Comparison of ENCODE assay signal across 12 mouse cellular contexts in genomic region chr2:30356906-30357305, GRCm38 (mm10). TPM values are rescaled to one million over a fixed set of nuclear protein-coding genes. Genes with fewer than 3 reads are reported as not detected.
DNase-seq lines count a peak whose midpoint lies in the region; ATAC-seq and TF ChIP-seq lines count a peak whose summit lies in the region.
"Had no signal": no experiment of that assay in that cellular context is flagged by ENCODE, and none has a peak within 500 bp of the region (broad histone marks: within the 10 kb centered on the region; RNA-seq: fewer than 3 reads in every experiment).

No protein-coding gene starts in this region.

- H3K9ac ChIP-seq in heart, embryonic 15.5 days = peak overlapping the region; percentile 84
- 0 out of 2 replicates have a peak overlapping the region, but pooled peaks have one; percentile 16 for H3K9ac ChIP-seq in lung, postnatal 0 days (replicated peaks; ENCODE audit: low read depth)
- H3K9ac ChIP-seq in limb, embryonic 13.5 days = peak overlapping the region; percentile 89; the same call in 1 of the 2 replicates
- H3K9ac ChIP-seq: lung, embryonic 14.5 days had no signal

- H3K27me3 ChIP-seq in heart, embryonic 15.5 days = no peaks in the 10 kb centered on the region
- H3K27me3 ChIP-seq in lung, postnatal 0 days (replicated peaks; ENCODE audit: insufficient read depth, low read length) = no peaks in the 10 kb centered on the region
- H3K27me3 ChIP-seq in limb, embryonic 13.5 days = no peaks in the 10 kb centered on the region

- TF ChIP-seq CTCF in lung, postnatal 0 days (IDR thresholded peaks at IDR 0.05) = no peak

- 49% methylated on average over 9 of the region's 9 CpGs for WGBS in heart, embryonic 15.5 days
- WGBS in lung, postnatal 0 days = 55% methylated on average over 9 of the region's 9 CpGs
- WGBS in limb, embryonic 13.5 days = 71% methylated on average over 9 of the region's 9 CpGs

- DNase-seq in cerebellum, adult 8-10 months = peak; percentile 43
- DNase-seq in cerebellum, postnatal 10 days = no peak
- no peak for DNase-seq in heart, adult 8-10 months (ENCODE audit: low spot score)
- peak; percentile 18 for DNase-seq in lung, postnatal 0 days (ENCODE audit: low spot score)
- no peak for DNase-seq in lung, postnatal 4 days
- DNase-seq: forebrain, postnatal 0 days; lung, embryonic 14.5 days; thymus, adult 18-20 months had no signal

- ATAC-seq in heart, embryonic 15.5 days (replicated peaks; ENCODE audit: insufficient number of reproducible peaks, insufficient read depth, low FRiP score, low read depth) = no peak
- ATAC-seq in lung, postnatal 0 days = no peak
- no peak for ATAC-seq in limb, embryonic 13.5 days (ENCODE audit: low FRiP score, low read depth)
- no peak for ATAC-seq in erythroid progenitor cell, adult 5-6 weeks (replicated peaks; ENCODE audit: low FRiP score, poor library complexity, severe bottlenecking)
- ATAC-seq: forebrain, postnatal 0 days; midbrain, embryonic 16.5 days had no signal

- H3K4me1 ChIP-seq in heart, embryonic 15.5 days (replicated peaks) = peaks cover 41% of the 10 kb centered on the region
- peaks cover 6% of the 10 kb centered on the region for H3K4me1 ChIP-seq in lung, postnatal 0 days (ENCODE audit: insufficient read depth, low read depth, low read length)
- H3K4me1 ChIP-seq in limb, embryonic 13.5 days = peaks cover 23% of the 10 kb centered on the region

- peak overlapping the region; percentile 92 for H3K27ac ChIP-seq in heart, embryonic 15.5 days
- H3K27ac ChIP-seq in lung, postnatal 0 days (ENCODE audit: low read length) = no peak overlapping the region
- H3K27ac ChIP-seq in limb, embryonic 13.5 days = no peak overlapping the region

- peak overlapping the region; percentile 96 for H3K4me2 ChIP-seq in heart, embryonic 15.5 days
- H3K4me2 ChIP-seq in lung, postnatal 0 days (replicated peaks; ENCODE audit: low read depth, low read length) = no peak overlapping the region
- H3K4me2 ChIP-seq in limb, embryonic 13.5 days (replicated peaks) = no peak overlapping the region

- H3K4me3 ChIP-seq in heart, embryonic 15.5 days = peak overlapping the region; percentile 89; the same call in 1 of the 2 replicates
- H3K4me3 ChIP-seq in lung, postnatal 0 days (ENCODE audit: low read depth, low read length) = no peak overlapping the region
- H3K4me3 ChIP-seq in limb, embryonic 13.5 days = no peak overlapping the region

- peaks cover 19% of the 10 kb centered on the region; the same call in 1 of the 2 replicates for H3K36me3 ChIP-seq in heart, embryonic 15.5 days
- H3K36me3 ChIP-seq in lung, postnatal 0 days (ENCODE audit: insufficient read depth, low read length) = peaks cover 4% of the 10 kb centered on the region; the same call in 1 of the 2 replicates
- H3K36me3 ChIP-seq in limb, embryonic 13.5 days = peaks cover 31% of the 10 kb centered on the region

- no peaks in the 10 kb centered on the region for H3K9me3 ChIP-seq in heart, embryonic 15.5 days (replicated peaks)
- no peaks in the 10 kb centered on the region for H3K9me3 ChIP-seq in lung, postnatal 0 days (ENCODE audit: low read length)
- no peaks in the 10 kb centered on the region for H3K9me3 ChIP-seq in limb, embryonic 13.5 days

- no peak for TF ChIP-seq EP300 in lung, postnatal 0 days (IDR thresholded peaks at IDR 0.05)

RNA-seq across cellular contexts. Expression of gene Sh3glb2, which starts 2.2 kb away (rescaled TPM):
- 105 and 140 TPM in 2 replicates for polyA plus RNA-seq in heart, embryonic 15.5 days (2015; fragmentation: Nextera tagmentation; extraction: Ambion mirVana)
- total RNA-seq in heart, adult 8-10 months (2022) = 10 to 100 TPM; 37.2 to 45.5 (median 41.6) TPM
- 58.9 and 64.9 TPM in 2 replicates for polyA plus RNA-seq in lung, postnatal 0 days (2015; fragmentation: Nextera tagmentation; extraction: Ambion mirVana)
- 82.7 and 85.0 TPM in 2 replicates for polyA plus RNA-seq in limb, embryonic 13.5 days (2015; fragmentation: Nextera tagmentation; extraction: Ambion mirVana)
- total RNA-seq in erythroid progenitor cell, adult 5-6 weeks (2015; ENCODE audit: low replicate concordance) = 6.5 and 8.4 TPM in 2 replicates
- 5.4 and 10.8 TPM in 2 replicates for total RNA-seq in erythroid progenitor cell, adult 5-6 weeks (2017; ENCODE audit: low replicate concordance)

RNA-seq across cellular contexts. Expression of gene Miga2, which starts 7.1 kb away (rescaled TPM):
- polyA plus RNA-seq in heart, embryonic 15.5 days (2015; fragmentation: Nextera tagmentation; extraction: Ambion mirVana) = 32.6 and 35.5 TPM in 2 replicates
- 10 to 100 TPM; 66.5 to 76.0 (median 71.4) TPM for total RNA-seq in heart, adult 8-10 months (2022)
- 13.8 and 14.9 TPM in 2 replicates for polyA plus RNA-seq in lung, postnatal 0 days (2015; fragmentation: Nextera tagmentation; extraction: Ambion mirVana)
- polyA plus RNA-seq in limb, embryonic 13.5 days (2015; fragmentation: Nextera tagmentation; extraction: Ambion mirVana) = 24.3 and 26.6 TPM in 2 replicates
- 3.8 and 7.2 TPM in 2 replicates for total RNA-seq in erythroid progenitor cell, adult 5-6 weeks (2015; ENCODE audit: low replicate concordance)
- 12.4 and 18.7 TPM in 2 replicates for total RNA-seq in erythroid progenitor cell, adult 5-6 weeks (2017; ENCODE audit: low replicate concordance)

RNA-seq across cellular contexts. Expression of gene Dolpp1, which starts 35.1 kb away (rescaled TPM):
- 19.5 and 25.2 TPM in 2 replicates for polyA plus RNA-seq in heart, embryonic 15.5 days (2015; fragmentation: Nextera tagmentation; extraction: Ambion mirVana)
- total RNA-seq in heart, adult 8-10 months (2022) = 1 to 10 TPM; 5.7 to 9.8 (median 7.9) TPM
- polyA plus RNA-seq in lung, postnatal 0 days (2015; fragmentation: Nextera tagmentation; extraction: Ambion mirVana) = 25.0 and 26.1 TPM in 2 replicates
- polyA plus RNA-seq in limb, embryonic 13.5 days (2015; fragmentation: Nextera tagmentation; extraction: Ambion mirVana) = 33.1 and 33.5 TPM in 2 replicates
- total RNA-seq in erythroid progenitor cell, adult 5-6 weeks (2015; ENCODE audit: low replicate concordance) = 4.6 and 14.1 TPM in 2 replicates
- total RNA-seq in erythroid progenitor cell, adult 5-6 weeks (2017; ENCODE audit: low replicate concordance) = 5.4 and 20.9 TPM in 2 replicates

RNA-seq across cellular contexts. Expression of gene Crat, which starts 58.7 kb away (rescaled TPM):
- polyA plus RNA-seq in heart, embryonic 15.5 days (2015; fragmentation: Nextera tagmentation; extraction: Ambion mirVana) = 108 and 109 TPM in 2 replicates
- 100 to 1,000 TPM; 490 to 636 (median 559) TPM for total RNA-seq in heart, adult 8-10 months (2022)
- polyA plus RNA-seq in lung, postnatal 0 days (2015; fragmentation: Nextera tagmentation; extraction: Ambion mirVana) = 36.5 and 37.4 TPM in 2 replicates
- polyA plus RNA-seq in limb, embryonic 13.5 days (2015; fragmentation: Nextera tagmentation; extraction: Ambion mirVana) = 28.0 and 31.1 TPM in 2 replicates
- total RNA-seq in erythroid progenitor cell, adult 5-6 weeks (2015; ENCODE audit: low replicate concordance) = 80.9 and 111 TPM in 2 replicates
- 33.9 and 79.7 TPM in 2 replicates for total RNA-seq in erythroid progenitor cell, adult 5-6 weeks (2017; ENCODE audit: low replicate concordance)

RNA-seq across cellular contexts. Expression of gene Ptpa, which starts 58.9 kb away (rescaled TPM):
- polyA plus RNA-seq in heart, embryonic 15.5 days (2015; fragmentation: Nextera tagmentation; extraction: Ambion mirVana) = 102 and 119 TPM in 2 replicates
- 100 to 1,000 TPM in 1 of 4 experiments, 10 to 100 TPM in 3; 74.6 to 100 (median 83.0) TPM for total RNA-seq in heart, adult 8-10 months (2022)
- 88.0 and 93.3 TPM in 2 replicates for polyA plus RNA-seq in lung, postnatal 0 days (2015; fragmentation: Nextera tagmentation; extraction: Ambion mirVana)
- polyA plus RNA-seq in limb, embryonic 13.5 days (2015; fragmentation: Nextera tagmentation; extraction: Ambion mirVana) = 144 and 150 TPM in 2 replicates
- total RNA-seq in erythroid progenitor cell, adult 5-6 weeks (2015; ENCODE audit: low replicate concordance) = 118 and 151 TPM in 2 replicates
- total RNA-seq in erythroid progenitor cell, adult 5-6 weeks (2017; ENCODE audit: low replicate concordance) = 103 and 168 TPM in 2 replicates

Comparison
In these comparisons a context has a peak if more than half of its experiments do, and no peak if none do; other contexts are left out.
1. DNase-seq: peak in cerebellum, adult 8-10 months (single experiment) and lung, postnatal 0 days (single experiment); none in cerebellum, postnatal 10 days (0 of 2), heart, adult 8-10 months (single experiment) and lung, postnatal 4 days (0 of 2).
2. H3K9ac ChIP-seq: peak in every context shown above with its lines; median percentile 89 in limb, embryonic 13.5 days; 84 in heart, embryonic 15.5 days; 16 in lung, postnatal 0 days.